Comparison of ENCODE assay signal across 22 mouse cellular contexts in genomic region chr10:69172412-69172811, GRCm38 (mm10). TPM values are rescaled to one million over a fixed set of nuclear protein-coding genes. Genes with fewer than 3 reads are reported as not detected.
DNase-seq lines count a peak whose midpoint lies in the region; ATAC-seq and TF ChIP-seq lines count a peak whose summit lies in the region.
"Had no signal": no experiment of that assay in that cellular context is flagged by ENCODE, and none has a peak within 500 bp of the region (broad histone marks: within the 10 kb centered on the region; RNA-seq: fewer than 3 reads in every experiment).

No protein-coding gene starts in this region.

- H3K9ac ChIP-seq in heart, adult 2 months (ENCODE audit: low read depth, low read length): no peak overlapping the region
- no peak overlapping the region for H3K9ac ChIP-seq in heart, embryonic 15.5 days
- no peak overlapping the region for H3K9ac ChIP-seq in heart, postnatal 0 days (replicated peaks; ENCODE audit: low read depth, low read length)
- H3K9ac ChIP-seq: embryonic facial prominence, embryonic 12.5 days; forebrain, embryonic 13.5 days; forebrain, embryonic 15.5 days had no signal

- ATAC-seq in heart, embryonic 15.5 days (replicated peaks; ENCODE audit: insufficient number of reproducible peaks, insufficient read depth, low FRiP score, low read depth): no peak
- peak; percentile 63 for ATAC-seq in heart, postnatal 0 days (ENCODE audit: insufficient read depth, low read depth)
- ATAC-seq: activated CD4-positive, CD25-positive, alpha-beta regulatory T cell, adult 4 months; forebrain, embryonic 13.5 days; forebrain, embryonic 15.5 days; Patski had no signal

- no peaks in the 10 kb centered on the region for H3K79me2 ChIP-seq in heart, adult 2 months (replicated peaks; ENCODE audit: control insufficient read depth, insufficient read depth, low read length)

- no peaks in the 10 kb centered on the region for H3K36me3 ChIP-seq in heart, adult 2 months (ENCODE audit: control insufficient read depth, insufficient read depth, low read length)
- H3K36me3 ChIP-seq in heart, embryonic 15.5 days: no peaks in the 10 kb centered on the region
- no peaks in the 10 kb centered on the region for H3K36me3 ChIP-seq in heart, postnatal 0 days (replicated peaks; ENCODE audit: control insufficient read depth, insufficient read depth, low read length)
- no peaks in the 10 kb centered on the region for H3K36me3 ChIP-seq in heart, embryonic 10.5 days
- H3K36me3 ChIP-seq: embryonic facial prominence, embryonic 10.5 days; embryonic facial prominence, embryonic 12.5 days; forebrain, embryonic 15.5 days had no signal

- TF ChIP-seq EP300 in heart, adult 2 months (IDR thresholded peaks at IDR 0.05; ENCODE audit: insufficient read depth, low read depth, low read length): no peak
- TF ChIP-seq EP300 in heart, postnatal 0 days (IDR thresholded peaks at IDR 0.05; ENCODE audit: low read depth): 0 out of 2 replicates have a peak, but pooled peaks have one; percentile 32

- no peaks in the 10 kb centered on the region for H3K27me3 ChIP-seq in heart, adult 2 months (ENCODE audit: control insufficient read depth, insufficient read depth, low read length)
- H3K27me3 ChIP-seq in heart, embryonic 15.5 days: no peaks in the 10 kb centered on the region
- no peaks in the 10 kb centered on the region for H3K27me3 ChIP-seq in heart, postnatal 0 days (ENCODE audit: control insufficient read depth, insufficient read depth, low read length)
- no peaks in the 10 kb centered on the region for H3K27me3 ChIP-seq in heart, embryonic 10.5 days (ENCODE audit: insufficient read depth, poor library complexity, severe bottlenecking)
- H3K27me3 ChIP-seq: embryonic facial prominence, embryonic 12.5 days; forebrain, embryonic 13.5 days; forebrain, embryonic 15.5 days; Patski had no signal

- H3K27ac ChIP-seq in heart, adult 2 months: peak overlapping the region; percentile 61
- peak overlapping the region; percentile 56 for H3K27ac ChIP-seq in heart, embryonic 15.5 days
- peak overlapping the region; percentile 70 for H3K27ac ChIP-seq in heart, postnatal 0 days (ENCODE audit: low read depth)
- no peak overlapping the region for H3K27ac ChIP-seq in heart, embryonic 10.5 days
- H3K27ac ChIP-seq: embryonic facial prominence, embryonic 10.5 days; embryonic facial prominence, embryonic 12.5 days; forebrain, embryonic 13.5 days; forebrain, embryonic 15.5 days had no signal

- no peak for DNase-seq in heart, adult 2 months
- no peak for DNase-seq in heart, postnatal 25 days (ENCODE audit: low spot score)
- no peak for DNase-seq in heart, postnatal 4 days
- peak; percentile 75 for DNase-seq in heart, postnatal 0 days (ENCODE audit: low spot score)
- DNase-seq in heart, embryonic 10.5 days (ENCODE audit: low spot score): no peak
- DNase-seq in lung, postnatal 10 days: no peak
- DNase-seq: adrenal gland, adult 8-10 months; adrenal gland, postnatal 14 days; adrenal gland, postnatal 36 days; cerebellum, adult 11-12 months; cerebellum, adult 2 months; cerebellum, adult 9-10 months; cerebellum, postnatal 10 days; cerebellum, postnatal 25 days had no signal

- H3K4me3 ChIP-seq in heart, adult 2 months: no peak overlapping the region
- H3K4me3 ChIP-seq in heart, embryonic 15.5 days: no peak overlapping the region
- no peak overlapping the region for H3K4me3 ChIP-seq in heart, postnatal 0 days (ENCODE audit: low read depth, low read length)
- no peak overlapping the region for H3K4me3 ChIP-seq in heart, embryonic 10.5 days
- H3K4me3 ChIP-seq: embryonic facial prominence, embryonic 10.5 days; embryonic facial prominence, embryonic 12.5 days; forebrain, embryonic 13.5 days; forebrain, embryonic 15.5 days had no signal

- WGBS in heart, adult 2 months: 38% methylated on average over 3 of the region's 3 CpGs
- WGBS in heart, embryonic 15.5 days: 35% methylated on average over 3 of the region's 3 CpGs
- 23% methylated on average over 3 of the region's 3 CpGs for WGBS in heart, postnatal 0 days
- WGBS in heart, embryonic 10.5 days: 77% methylated on average over 3 of the region's 3 CpGs

- no peaks in the 10 kb centered on the region; the same call in none of the 2 replicates for H3K4me1 ChIP-seq in heart, adult 2 months (ENCODE audit: control insufficient read depth, insufficient read depth, low read length)
- peaks cover 16% of the 10 kb centered on the region for H3K4me1 ChIP-seq in heart, embryonic 15.5 days (replicated peaks)
- peaks cover 15% of the 10 kb centered on the region for H3K4me1 ChIP-seq in heart, postnatal 0 days (ENCODE audit: control insufficient read depth, insufficient read depth)
- H3K4me1 ChIP-seq in heart, embryonic 10.5 days: no peaks in the 10 kb centered on the region
- H3K4me1 ChIP-seq: embryonic facial prominence, embryonic 10.5 days; embryonic facial prominence, embryonic 12.5 days; forebrain, embryonic 13.5 days; forebrain, embryonic 15.5 days had no signal

- no peak overlapping the region for H3K4me2 ChIP-seq in heart, embryonic 15.5 days
- H3K4me2 ChIP-seq in heart, postnatal 0 days (ENCODE audit: low read depth, low read length): no peak overlapping the region
- H3K4me2 ChIP-seq: embryonic facial prominence, embryonic 12.5 days; forebrain, embryonic 13.5 days; forebrain, embryonic 15.5 days had no signal

- no peak for TF ChIP-seq CTCF in heart, adult 2 months (IDR thresholded peaks at IDR 0.05)
- no peak for TF ChIP-seq CTCF in heart, postnatal 0 days (IDR thresholded peaks at IDR 0.05; ENCODE audit: low read depth)

- no peaks in the 10 kb centered on the region for H3K9me3 ChIP-seq in heart, embryonic 15.5 days (replicated peaks)
- no peaks in the 10 kb centered on the region for H3K9me3 ChIP-seq in heart, postnatal 0 days (replicated peaks; ENCODE audit: control insufficient read depth, low read length)
- H3K9me3 ChIP-seq in heart, embryonic 10.5 days: no peaks in the 10 kb centered on the region
- H3K9me3 ChIP-seq: embryonic facial prominence, embryonic 10.5 days; embryonic facial prominence, embryonic 12.5 days; forebrain, embryonic 13.5 days; forebrain, embryonic 15.5 days had no signal

- intact Hi-C loops in heart, adult 2 months (cut with DNase I): no loop called here
- intact Hi-C loops in heart, postnatal 25 days (cut with DNase I): no loop called here

- no peak for TF ChIP-seq POLR2A in heart, adult 2 months (IDR thresholded peaks at IDR 0.05; ENCODE audit: insufficient read depth, low read depth, low read length)

RNA-seq across cellular contexts. Expression of gene Rhobtb1, which starts 21.2 kb away (rescaled TPM):
- total RNA-seq in heart, adult 2 months (2021): 100 to 1,000 TPM; 123 to 160 TPM
- polyA plus RNA-seq in heart, adult 2 months (2012; rRNA removed): 65.5 and 79.6 TPM in 2 replicates
- total RNA-seq in heart, postnatal 25 days (2021): 100 to 1,000 TPM; 113 to 183 TPM
- 31.7 and 33.0 TPM in 2 replicates for polyA plus RNA-seq in heart, embryonic 15.5 days (2015; fragmentation: Nextera tagmentation; extraction: Ambion mirVana)
- 10 to 100 TPM; 46.7 to 59.7 TPM for total RNA-seq in heart, postnatal 4 days (2021)
- 29.9 and 49.4 TPM in 2 replicates for total RNA-seq in heart, postnatal 0 days (2014; rRNA removed; ENCODE audit: low replicate concordance)
- polyA plus RNA-seq in heart, postnatal 0 days (2015; fragmentation: Nextera tagmentation; extraction: Ambion mirVana): 30.7 and 38.4 TPM in 2 replicates
- 26.6 and 28.4 TPM in 2 replicates for polyA plus RNA-seq in heart, embryonic 10.5 days (2016; fragmentation: Nextera tagmentation; extraction: Ambion mirVana)
- total RNA-seq: MEL had no signal
- polyA plus RNA-seq: activated CD4-positive, CD25-positive, alpha-beta regulatory T cell, adult 4 months had no signal

RNA-seq across cellular contexts. Expression of gene A930033H14Rik, which starts 40.5 kb away (rescaled TPM):
- 1 to 10 TPM; 1.1 TPM for total RNA-seq in heart, adult 2 months (2021)
- polyA plus RNA-seq in heart, adult 2 months (2012; rRNA removed): 0.61 TPM in 2 replicates
- total RNA-seq in heart, postnatal 25 days (2021): 1 to 10 TPM in 1 of 2 experiments, under 1 TPM in 1; 0.92 to 1.8 TPM
- 1.5 and 1.8 TPM in 2 replicates for polyA plus RNA-seq in heart, embryonic 15.5 days (2015; fragmentation: Nextera tagmentation; extraction: Ambion mirVana)
- total RNA-seq in heart, postnatal 4 days (2021): 1 to 10 TPM; 6.0 to 6.6 TPM
- 1.5 and 1.7 TPM in 2 replicates for total RNA-seq in heart, postnatal 0 days (2014; rRNA removed; ENCODE audit: low replicate concordance)
- 2.2 and 2.3 TPM in 2 replicates for polyA plus RNA-seq in heart, postnatal 0 days (2015; fragmentation: Nextera tagmentation; extraction: Ambion mirVana)
- polyA plus RNA-seq in heart, embryonic 10.5 days (2016; fragmentation: Nextera tagmentation; extraction: Ambion mirVana): 1.7 and 1.9 TPM in 2 replicates
- total RNA-seq: MEL had no signal
- polyA plus RNA-seq: activated CD4-positive, CD25-positive, alpha-beta regulatory T cell, adult 4 months had no signal
